Mouse (Mus musculus): ENCODE measurements at regions not wholly inside any gene's neighbourhood (a gene's known extent, or its start where the extent isn't known, plus 50 kb on each side); places are given as distances from the start of the nearest gene placed in this dataset.

DNA sequence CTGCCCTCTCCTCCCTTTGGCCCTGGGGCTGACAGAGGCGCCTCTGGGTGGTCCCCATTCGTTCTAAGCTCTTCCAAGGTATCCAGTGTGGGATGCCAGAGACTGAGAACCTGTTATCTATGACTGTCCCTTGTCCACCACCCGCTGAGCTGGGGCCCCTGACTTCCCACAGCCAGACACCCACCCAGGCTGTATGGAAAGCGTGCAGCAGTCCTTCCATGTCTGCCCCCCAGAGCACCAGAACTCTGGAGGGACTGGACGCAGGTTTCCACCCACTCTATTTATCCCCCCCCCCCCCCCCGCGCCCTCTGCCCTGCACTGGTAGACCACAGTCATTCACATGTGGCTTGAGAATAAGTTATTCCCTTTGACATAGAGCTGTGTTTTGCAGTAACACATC, 408.5 kb upstream of the B3galt2 start:
- TF ChIP-seq CTCF (IDR thresholded peaks at IDR 0.05; ENCODE audit: borderline replicate concordance, control insufficient read depth, extremely low read depth, insufficient read depth, low read length, poor library complexity) (no peak), POLR2A (IDR thresholded peaks at IDR 0.05; ENCODE audit: control insufficient read depth, extremely low read depth, insufficient read depth, low read length, poor library complexity) (no peak)
